Mouse (Mus musculus) G1E (cell line): ENCODE data around the gene Hebp1. TPM values are rescaled to one million over a fixed set of nuclear protein-coding genes. Genes with fewer than 3 reads are reported as not detected.

Experiments
- ATAC-seq: 2 replicates; pipeline ENCODE4 v1.8.0; 2016; ENCODE audit warnings: mild to moderate bottlenecking; ENCODE audit not compliant: insufficient number of reproducible peaks, poor library complexity, low FRiP score, severe bottlenecking; ENCODE audit errors: extremely low read depth
- DNase-seq: peaks from one replicate; pipeline ENCODE4 v3.0.0; 2012; ENCODE audit warnings: low spot score
- H3K27me3 ChIP-seq: 2 replicates; pipeline ENCODE4 v1.6.1; 2012; ENCODE audit warnings: mild to moderate bottlenecking, low read length, inconsistent platforms; ENCODE audit not compliant: insufficient read depth
- H3K36me3 ChIP-seq: replicated peaks from 2 replicates; pipeline ENCODE3; 2012; ENCODE audit warnings: mild to moderate bottlenecking, inconsistent platforms
- H3K4me1 ChIP-seq: 2 replicates; pipeline ENCODE4 v1.6.1; 2012; ENCODE audit warnings: low read depth, low read length, inconsistent platforms, mixed read lengths; ENCODE audit not compliant: insufficient read depth
- H3K4me3 ChIP-seq: 2 replicates; pipeline ENCODE4 v1.5.1; 2012; ENCODE audit warnings: low read depth, mild to moderate bottlenecking, inconsistent platforms, low read length, moderate library complexity, mixed read lengths
- H3K9me3 ChIP-seq: replicated peaks from 2 replicates; pipeline ENCODE4 v1.6.1; 2012; ENCODE audit warnings: inconsistent platforms
- CTCF ChIP-seq: IDR thresholded peaks from 2 replicates; pipeline ENCODE4 v1.5.1; 2012; ENCODE audit warnings: low read depth, low read length, inconsistent platforms, mixed read lengths
- GATA1 ChIP-seq: IDR thresholded peaks from 2 replicates; pipeline ENCODE4 v1.6.1; 2012; ENCODE audit warnings: borderline replicate concordance, low read length, inconsistent platforms, mixed read lengths
- GATA2 ChIP-seq: IDR thresholded peaks from 2 replicates; pipeline ENCODE4 v1.6.1; 2012; ENCODE audit warnings: low read depth, low read length, inconsistent platforms, borderline replicate concordance
- POLR2AphosphoS5 ChIP-seq: IDR thresholded peaks from 2 replicates; pipeline ENCODE4 v1.6.1; 2012; ENCODE audit warnings: low read depth, low read length, inconsistent platforms; ENCODE audit not compliant: insufficient replicate concordance
- TAL1 ChIP-seq: conservative IDR thresholded peaks from 2 replicates; pipeline ENCODE4 v1.6.1; 2012; ENCODE audit warnings: low read depth, low read length, inconsistent platforms, mixed read lengths
- polyA plus RNA-seq: library from polyadenylated mRNA; stranded (reverse); fragments of >175 nt; gene quantifications from 2 replicates; pipeline ENCODE4 v1.2.3, GENCODE M21; 2012
- total RNA-seq, 2 experiments: library from RNA; stranded (forward) in 1 of 2; stranded (reverse) in 1 of 2; fragments of 200-1000 nt in 1 of 2; fragments of >200 nt in 1 of 2; fragmentation: Nextera tagmentation in 1 of 2; gene quantifications; 2 replicates each; pipeline ENCODE4 v1.2.3; 2014 to 2017

Gene Hebp1
- total and polyA plus RNA-seq, 3 experiments: 5.6 to 45.4 (median 21.4) TPM

DNA sequence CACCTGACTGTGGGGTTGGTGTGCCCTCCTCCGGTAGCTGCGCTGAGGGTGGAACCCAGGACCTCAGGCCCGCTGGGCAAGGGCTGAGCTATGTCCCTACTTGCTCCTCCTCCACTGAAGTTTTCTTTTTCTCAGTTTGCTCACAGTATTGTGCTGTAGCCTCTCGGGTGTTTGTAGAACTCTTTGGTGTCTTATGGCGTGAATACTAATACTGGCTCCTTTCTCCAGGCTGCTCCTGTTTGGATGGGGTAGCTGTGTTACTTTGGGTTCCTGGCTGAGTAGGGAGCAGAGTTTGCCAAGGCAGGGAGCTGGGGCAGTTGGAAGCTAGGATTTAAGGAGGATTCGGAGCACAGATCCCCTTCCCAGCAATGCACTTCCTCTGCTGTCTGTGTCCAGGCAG is 5.9 kb upstream of the Hebp1 start:
- Histone ChIP-seq H3K9me3 (peaks cover 13% of the 10 kb centered on the region), H3K4me3 (no peak overlapping the region; the same call in 1 of the 2 replicates), H3K36me3 (peaks cover 44% of the 10 kb centered on the region), H3K4me1 (peaks cover 46% of the 10 kb centered on the region), H3K27me3 (no peaks in the 10 kb centered on the region)
- no peak for TF ChIP-seq TAL1
- TF ChIP-seq POLR2AphosphoS5: no peak
- no peak for TF ChIP-seq GATA1
- no peak for TF ChIP-seq GATA2
- no peak for TF ChIP-seq CTCF
- ATAC-seq: no peak
- no peak for DNase-seq

DNA sequence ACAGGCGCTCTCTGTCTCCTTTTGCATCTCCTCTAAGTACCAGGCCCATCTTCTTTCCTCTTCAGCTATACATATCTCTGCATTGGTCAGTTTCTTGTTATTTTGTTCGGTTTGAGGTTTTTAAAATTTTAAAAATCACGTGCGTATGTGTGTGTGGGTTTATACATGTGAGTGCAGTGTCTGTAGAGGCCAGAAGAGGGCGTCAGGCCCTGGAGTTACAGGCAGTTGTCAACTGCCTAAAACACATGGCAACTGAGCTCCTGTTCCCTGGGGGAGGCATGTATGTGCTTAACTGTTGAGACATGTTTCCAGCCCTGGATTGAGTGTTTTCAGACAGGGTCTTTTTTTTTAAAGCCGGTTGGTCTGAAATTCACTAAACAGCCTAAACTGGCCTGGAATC is 4.8 kb upstream of the Hebp1 start:
- TF ChIP-seq POLR2AphosphoS5 (no peak), GATA2 (no peak), TAL1 (no peak), GATA1 (no peak), CTCF (no peak)
- peaks cover 35% of the 10 kb centered on the region for H3K36me3 ChIP-seq
- peaks cover 18% of the 10 kb centered on the region for H3K9me3 ChIP-seq
- no peak overlapping the region for H3K4me3 ChIP-seq
- ATAC-seq (no peak), DNase-seq (no peak)
- H3K27me3 ChIP-seq: no peaks in the 10 kb centered on the region
- peaks cover 46% of the 10 kb centered on the region for H3K4me1 ChIP-seq

DNA sequence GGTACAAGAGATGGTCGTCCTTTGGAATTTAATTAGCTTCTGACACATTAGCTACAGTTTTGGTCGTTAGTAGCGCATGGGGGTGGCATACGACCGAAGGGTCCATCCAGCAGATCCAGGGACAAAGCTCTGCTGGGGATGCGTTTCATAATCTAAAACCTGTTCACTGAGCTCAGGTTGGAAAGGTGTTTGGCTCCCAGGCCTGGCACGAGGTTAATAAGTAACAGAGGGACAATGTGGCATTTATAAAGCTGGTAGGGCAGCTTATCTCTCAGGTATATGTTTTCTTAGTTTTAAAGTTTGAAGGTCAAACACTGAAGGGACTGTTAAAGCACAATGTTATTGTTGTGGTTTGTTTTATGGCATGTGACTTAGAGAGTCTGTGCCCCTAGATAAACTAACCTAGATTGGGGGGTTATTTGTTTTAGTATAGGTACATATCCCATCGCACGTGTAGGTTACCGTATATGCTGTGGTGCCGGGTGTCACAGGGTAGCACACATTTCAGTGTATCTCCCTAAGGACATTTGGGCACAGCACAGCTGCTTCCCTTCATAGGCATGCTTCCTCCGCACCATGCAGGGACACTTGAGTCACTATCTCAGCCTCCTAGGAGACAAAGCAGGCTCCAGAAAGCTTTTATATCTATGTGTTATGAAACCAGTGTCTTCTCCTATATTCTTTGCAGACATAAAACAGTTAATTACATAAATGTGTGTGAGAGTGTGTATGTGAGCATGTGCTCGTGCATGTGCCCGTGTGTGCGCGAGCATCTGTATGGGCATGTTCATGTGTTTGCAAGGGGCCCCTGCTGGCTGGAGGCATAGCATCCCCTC is 2.5 kb upstream of the Hebp1 start:
- no peaks in the 10 kb centered on the region for H3K27me3 ChIP-seq
- peaks cover 21% of the 10 kb centered on the region for H3K36me3 ChIP-seq
- TF ChIP-seq TAL1 (no peak), POLR2AphosphoS5 (no peak), GATA2 (no peak), CTCF (no peak), GATA1 (no peak)
- H3K4me3 ChIP-seq: peak overlapping the region; percentile 50; the same call in 1 of the 2 replicates
- H3K4me1 ChIP-seq: peaks cover 46% of the 10 kb centered on the region
- peaks cover 20% of the 10 kb centered on the region for H3K9me3 ChIP-seq
- ATAC-seq (peak; percentile 10; the same call in 1 of the 2 replicates), DNase-seq (no peak)

DNA sequence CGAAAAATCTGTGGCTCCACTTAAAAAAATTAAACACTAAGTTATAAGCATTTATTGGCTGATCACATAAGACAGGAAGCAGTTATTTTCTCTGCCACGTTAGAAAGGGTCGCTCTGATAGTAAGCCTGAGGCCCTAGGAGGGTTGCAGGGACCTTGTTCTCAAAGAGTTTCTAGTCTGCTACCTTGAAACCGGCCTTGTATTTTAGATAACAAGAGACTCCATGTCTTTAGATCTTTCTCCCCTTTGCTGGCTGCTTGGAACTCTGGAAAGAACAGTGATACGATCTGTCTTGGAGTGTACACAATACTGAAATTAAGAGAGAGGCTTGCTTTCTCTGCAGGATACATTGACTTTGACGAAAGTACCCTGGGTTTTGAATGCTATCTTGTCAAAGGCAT is 904 bp upstream of the Hebp1 start:
- H3K4me1 ChIP-seq: peaks cover 38% of the 10 kb centered on the region
- ATAC-seq: no peak
- no peaks in the 10 kb centered on the region for H3K27me3 ChIP-seq
- peaks cover 18% of the 10 kb centered on the region for H3K9me3 ChIP-seq
- TF ChIP-seq GATA1: no peak
- TF ChIP-seq GATA2: no peak
- TF ChIP-seq POLR2AphosphoS5: no peak
- no peak for TF ChIP-seq CTCF
- TF ChIP-seq TAL1: no peak
- peak overlapping the region; percentile 78 for H3K4me3 ChIP-seq
- DNase-seq: no peak
- peaks cover 29% of the 10 kb centered on the region for H3K36me3 ChIP-seq

GRCm38 (mm10) chr6:135197446-135197845 is 376 bp downstream of the Hebp1 start:
- no peak for TF ChIP-seq GATA1
- no peak for TF ChIP-seq TAL1
- no peak for TF ChIP-seq POLR2AphosphoS5
- TF ChIP-seq GATA2: no peak
- TF ChIP-seq CTCF: no peak
- H3K4me3 ChIP-seq: peak overlapping the region; percentile 78
- peaks cover 33% of the 10 kb centered on the region for H3K4me1 ChIP-seq
- no peak for ATAC-seq
- H3K36me3 ChIP-seq: peaks cover 38% of the 10 kb centered on the region
- no peaks in the 10 kb centered on the region for H3K27me3 ChIP-seq
- no peak for DNase-seq
- peaks cover 17% of the 10 kb centered on the region for H3K9me3 ChIP-seq

GRCm38 (mm10) chr6:135196707-135197106 is 1.1 kb downstream of the Hebp1 start:
- TF ChIP-seq GATA1: no peak
- TF ChIP-seq TAL1: peak; percentile 72
- TF ChIP-seq CTCF: no peak

More at GRCm38 (mm10) chr6:135196707-135197106, 1.1 kb downstream of the Hebp1 start:
- DNase-seq (no peak), ATAC-seq (peak; percentile 59)
- H3K4me3 ChIP-seq: peak overlapping the region; percentile 20; the same call in 1 of the 2 replicates
- peaks cover 17% of the 10 kb centered on the region for H3K9me3 ChIP-seq
- H3K4me1 ChIP-seq: peaks cover 28% of the 10 kb centered on the region
- peaks cover 34% of the 10 kb centered on the region for H3K36me3 ChIP-seq
- no peaks in the 10 kb centered on the region for H3K27me3 ChIP-seq
